Mouse (Mus musculus): ENCODE measurements at regions not wholly inside any gene's neighbourhood (a gene's known extent, or its start where the extent isn't known, plus 50 kb on each side); places are given as distances from the start of the nearest gene placed in this dataset.

DNA sequence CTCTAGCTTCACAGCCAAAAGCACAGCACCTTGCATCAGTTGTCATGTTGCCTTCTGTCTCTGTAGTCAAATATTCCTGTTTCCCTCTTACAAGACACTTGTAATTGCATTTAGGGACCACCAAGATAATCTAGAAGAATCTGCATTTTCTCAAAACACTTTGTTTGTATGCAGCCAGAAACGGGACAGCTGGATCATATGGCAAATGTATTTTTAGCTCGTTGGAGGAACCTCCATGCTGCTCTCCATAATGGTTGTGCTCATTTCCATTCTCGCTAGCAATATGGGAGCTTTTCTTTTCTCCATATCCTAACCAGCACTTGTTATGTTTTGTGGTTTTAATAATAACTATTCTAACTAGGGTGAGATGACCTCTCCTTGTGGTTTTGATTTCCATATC lies 313.3 kb upstream of the Vrk2 start:
- TF ChIP-seq CTCF (IDR thresholded peaks at IDR 0.05; ENCODE audit: low read depth) (no peak), EP300 (IDR thresholded peaks at IDR 0.05; ENCODE audit: low read depth) (no peak)

Data from heart, postnatal 0 days (tissue).